Mouse (Mus musculus): Measurements from ENCODE around the gene Zbed3.

GRCm38 (mm10) chr13:95345869-95346268 lies 22.5 kb downstream of the Zbed3 start:
- TF ChIP-seq CTCF (IDR thresholded peaks at IDR 0.05; ENCODE audit: extremely low read depth, insufficient read depth, insufficient read length, insufficient replicate concordance) (no peak), POLR2A (IDR thresholded peaks at IDR 0.05; ENCODE audit: low read depth, low read length) (no peak)
